Mouse (Mus musculus): ENCODE data around the gene B2m. TPM values are rescaled to one million over a fixed set of nuclear protein-coding genes. Genes with fewer than 3 reads are reported as not detected.

B2m gene
- total and polyA plus RNA-seq, 3 experiments: 108 to 1,161 (median 229) TPM

- peak; percentile 71 for TF ChIP-seq SIN3A (IDR thresholded peaks at IDR 0.05; ENCODE audit: low read length)
- peak; percentile 57; the same call in 1 of the 2 replicates for TF ChIP-seq ELF1 (IDR thresholded peaks at IDR 0.05; ENCODE audit: low read depth, low read length)
- TF ChIP-seq CTCF (IDR thresholded peaks at IDR 0.05 in 2 of 3, conservative IDR thresholded peaks at IDR 0.05 in 1 of 3; ENCODE audit: control insufficient read depth in 1 of 3, insufficient read depth in 1 of 3, low read depth in 2 of 3, low read length in 3 of 3, poor library complexity in 1 of 3, severe bottlenecking in 1 of 3): no peak
- 0 out of 2 replicates have a peak, but pooled peaks have one; percentile 2 for TF ChIP-seq MAZ (IDR thresholded peaks at IDR 0.05; ENCODE audit: low read depth, low read length)
- no peak for TF ChIP-seq TCF12 (IDR thresholded peaks at IDR 0.05; ENCODE audit: low read depth, low read length)
Observed at GRCm38 (mm10) chr2:122148242-122148917, 894 bp downstream of the B2m start (continued).

GRCm38 (mm10) chr2:122149316-122149715 is 1.8 kb downstream of the B2m start:
- Histone ChIP-seq H3K9me3 (replicated peaks; ENCODE audit: insufficient read depth, low read length) (no peaks in the 10 kb centered on the region), H3K27ac (ENCODE audit: control insufficient read depth, low read depth, low read length) (no peak overlapping the region), H3K4me1 (ENCODE audit: control insufficient read depth in 1 of 2, insufficient read depth in 2 of 2, low read length in 2 of 2) (peaks cover 15 to 29% of the 10 kb centered on the region in 2 experiments), H3K4me3 (ENCODE audit: control insufficient read depth in 1 of 2, insufficient read depth in 1 of 2, low read depth in 2 of 2, low read length in 2 of 2) (peak overlapping the region; percentile 75 to 97), H3K27me3 (ENCODE audit: control insufficient read depth in 1 of 2, insufficient read depth in 2 of 2, low read length in 2 of 2) (no peaks in the 10 kb centered on the region), H3K79me2 (ENCODE audit: control insufficient read depth, insufficient read depth, low read length, poor library complexity) (peaks cover 35% of the 10 kb centered on the region), H3K36me3 (ENCODE audit: control insufficient read depth in 1 of 2, insufficient read depth in 2 of 2, low read length in 2 of 2) (peaks cover 3 to 31% of the 10 kb centered on the region in 2 experiments; a peak in 3 of 4 replicates), H3K9ac (ENCODE audit: control insufficient read depth, low read depth, low read length, poor library complexity, severe bottlenecking) (peak overlapping the region; percentile 95)
- TF ChIP-seq CHD1 (IDR thresholded peaks at IDR 0.05; ENCODE audit: low read depth, low read length) (no peak), NELFE (IDR thresholded peaks at IDR 0.05; ENCODE audit: low read depth, low read length) (no peak), POLR2AphosphoS2 (IDR thresholded peaks at IDR 0.05; ENCODE audit: low read length) (no peak), HCFC1 (IDR thresholded peaks at IDR 0.05; ENCODE audit: low read depth, low read length) (no peak), MEF2A (IDR thresholded peaks at IDR 0.05; ENCODE audit: extremely low read depth, insufficient replicate concordance, low read depth, low read length, poor library complexity, severe bottlenecking) (no peak), TCF12 (IDR thresholded peaks at IDR 0.05; ENCODE audit: low read depth, low read length) (no peak), MAX (IDR thresholded peaks at IDR 0.05; ENCODE audit: low read length) (no peak), MXI1 (IDR thresholded peaks at IDR 0.05; ENCODE audit: low read depth, low read length) (no peak), MAZ (IDR thresholded peaks at IDR 0.05; ENCODE audit: low read depth, low read length) (no peak), RAD21 (IDR thresholded peaks at IDR 0.05; ENCODE audit: low read depth, low read length) (no peak)
- DNase-seq (ENCODE audit: low read depth, low spot score): no peak

- no peak overlapping the region for H3K27ac ChIP-seq (ENCODE audit: control insufficient read depth, low read depth, low read length)
- H3K27me3 ChIP-seq (ENCODE audit: control insufficient read depth in 1 of 2, insufficient read depth in 2 of 2, low read length in 2 of 2): no peaks in the 10 kb centered on the region
- H3K36me3 ChIP-seq (ENCODE audit: control insufficient read depth in 1 of 2, insufficient read depth in 2 of 2, low read length in 2 of 2): peaks cover 3 to 31% of the 10 kb centered on the region in 2 experiments; a peak in 3 of 4 replicates
- no peak overlapping the region for H3K4me3 ChIP-seq (ENCODE audit: control insufficient read depth in 1 of 2, insufficient read depth in 1 of 2, low read depth in 2 of 2, low read length in 2 of 2)
- H3K9me3 ChIP-seq (replicated peaks; ENCODE audit: insufficient read depth, low read length): no peaks in the 10 kb centered on the region
- H3K79me2 ChIP-seq (ENCODE audit: control insufficient read depth, insufficient read depth, low read length, poor library complexity): peaks cover 35% of the 10 kb centered on the region
- peaks cover 15 to 29% of the 10 kb centered on the region in 2 experiments for H3K4me1 ChIP-seq (ENCODE audit: control insufficient read depth in 1 of 2, insufficient read depth in 2 of 2, low read length in 2 of 2)
- H3K9ac ChIP-seq (ENCODE audit: control insufficient read depth, low read depth, low read length, poor library complexity, severe bottlenecking): no peak overlapping the region
- no peak for DNase-seq (ENCODE audit: low read depth, low spot score)
- TF ChIP-seq KAT2A (conservative IDR thresholded peaks at IDR 0.05; ENCODE audit: low read depth, low read length) (no peak), ETS1 (IDR thresholded peaks at IDR 0.05; ENCODE audit: low read depth, low read length) (no peak), NRF1 (IDR thresholded peaks at IDR 0.05; ENCODE audit: insufficient read depth, low read depth, low read length, poor library complexity, severe bottlenecking) (no peak), MAZ (IDR thresholded peaks at IDR 0.05; ENCODE audit: low read depth, low read length) (no peak), TCF12 (IDR thresholded peaks at IDR 0.05; ENCODE audit: low read depth, low read length) (no peak), RCOR1 (IDR thresholded peaks at IDR 0.05; ENCODE audit: low read depth, low read length) (no peak), POLR2AphosphoS2 (IDR thresholded peaks at IDR 0.05; ENCODE audit: low read length) (no peak), MYB (IDR thresholded peaks at IDR 0.05; ENCODE audit: low read depth, low read length) (no peak), E2F4 (IDR thresholded peaks at IDR 0.05; ENCODE audit: borderline replicate concordance, low read depth, low read length) (no peak), MEF2A (IDR thresholded peaks at IDR 0.05; ENCODE audit: extremely low read depth, insufficient replicate concordance, low read depth, low read length, poor library complexity, severe bottlenecking) (no peak), USF2 (IDR thresholded peaks at IDR 0.05; ENCODE audit: borderline replicate concordance in 1 of 2, insufficient read depth in 1 of 2, low read depth in 1 of 2, low read length in 2 of 2) (no peak), ZNF384 (IDR thresholded peaks at IDR 0.05; ENCODE audit: low read depth, low read length) (no peak), EP300 (IDR thresholded peaks at IDR 0.05; ENCODE audit: low read depth in 1 of 2, low read length in 2 of 2) (no peak), SMC3 (IDR thresholded peaks at IDR 0.05; ENCODE audit: low read depth, low read length) (no peak), ZKSCAN1 (IDR thresholded peaks at IDR 0.05; ENCODE audit: low read depth, low read length) (no peak), ZMIZ1 (IDR thresholded peaks at IDR 0.05; ENCODE audit: low read depth, low read length) (no peak), NELFE (IDR thresholded peaks at IDR 0.05; ENCODE audit: low read depth, low read length) (no peak), MAFK (IDR thresholded peaks at IDR 0.05; ENCODE audit: borderline replicate concordance, low read depth, low read length) (no peak), SIN3A (IDR thresholded peaks at IDR 0.05; ENCODE audit: low read length) (no peak)
Observed at GRCm38 (mm10) chr2:122149716-122150115, 2.2 kb downstream of the B2m start.

All from MEL (cell line).